ENCODE assay signal across 23 mouse cellular contexts in the genomic region with DNA sequence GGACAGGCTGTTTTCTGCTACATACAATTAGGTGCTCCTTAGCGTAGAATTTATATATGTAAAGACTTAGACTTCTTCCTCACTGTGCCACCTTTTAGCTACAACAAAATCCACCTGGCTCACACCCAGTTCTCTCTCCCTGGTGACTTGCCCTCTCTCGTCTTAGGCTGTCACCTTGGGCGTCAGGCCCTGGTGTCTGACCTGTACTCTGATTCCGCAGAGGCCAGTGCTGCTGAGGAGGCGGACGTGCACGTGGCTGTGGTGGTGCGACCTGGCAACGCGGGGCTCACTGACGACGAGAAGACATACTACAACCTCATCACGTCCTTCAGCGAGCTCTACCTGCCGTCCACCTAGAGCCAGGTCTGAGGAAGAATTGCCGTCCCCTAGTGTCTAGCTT. TPM values are rescaled to one million over a fixed set of nuclear protein-coding genes. Genes with fewer than 3 reads are reported as not detected.
DNase-seq lines count a peak whose midpoint lies in the region; ATAC-seq and TF ChIP-seq lines count a peak whose summit lies in the region.
"Had no signal": no experiment of that assay in that cellular context is flagged by ENCODE, and none has a peak within 500 bp of the region (broad histone marks: within the 10 kb centered on the region; RNA-seq: fewer than 3 reads in every experiment).

No protein-coding gene starts in this region.

- H3K9ac ChIP-seq in midbrain, embryonic 11.5 days (ENCODE audit: low read length): no peak overlapping the region
- H3K9ac ChIP-seq in midbrain, postnatal 0 days (replicated peaks; ENCODE audit: low read length, poor library complexity, severe bottlenecking): no peak overlapping the region
- no peak overlapping the region for H3K9ac ChIP-seq in stomach, embryonic 16.5 days (ENCODE audit: low read length)
- H3K9ac ChIP-seq: embryonic facial prominence, embryonic 12.5 days; forebrain, embryonic 13.5 days; forebrain, embryonic 15.5 days; forebrain, postnatal 0 days had no signal

- H3K27ac ChIP-seq in midbrain, embryonic 11.5 days (ENCODE audit: low read depth, low read length): no peak overlapping the region
- no peak overlapping the region for H3K27ac ChIP-seq in midbrain, postnatal 0 days (ENCODE audit: low read depth, low read length)
- H3K27ac ChIP-seq in stomach, embryonic 16.5 days (ENCODE audit: low read length): peak overlapping the region; percentile 23; the same call in 1 of the 2 replicates
- H3K27ac ChIP-seq: embryonic facial prominence, embryonic 10.5 days; embryonic facial prominence, embryonic 12.5 days; forebrain, embryonic 13.5 days; forebrain, embryonic 15.5 days had no signal

- H3K4me1 ChIP-seq in midbrain, embryonic 11.5 days (ENCODE audit: control insufficient read depth, insufficient read depth, low read length): no peaks in the 10 kb centered on the region
- H3K4me1 ChIP-seq in midbrain, postnatal 0 days (ENCODE audit: insufficient read depth, low read length): no peaks in the 10 kb centered on the region
- H3K4me1 ChIP-seq in stomach, embryonic 16.5 days (ENCODE audit: control insufficient read depth, insufficient read depth, low read length): no peaks in the 10 kb centered on the region
- H3K4me1 ChIP-seq: embryonic facial prominence, embryonic 10.5 days; embryonic facial prominence, embryonic 12.5 days had no signal

- TF ChIP-seq CTCF in midbrain, postnatal 0 days (IDR thresholded peaks at IDR 0.05): no peak

- no peak overlapping the region for H3K4me3 ChIP-seq in midbrain, embryonic 11.5 days (ENCODE audit: low read depth, low read length)
- no peak overlapping the region for H3K4me3 ChIP-seq in midbrain, postnatal 0 days (ENCODE audit: low read depth, low read length)
- H3K4me3 ChIP-seq in stomach, embryonic 16.5 days (replicated peaks; ENCODE audit: low read length): no peak overlapping the region
- H3K4me3 ChIP-seq: embryonic facial prominence, embryonic 10.5 days; embryonic facial prominence, embryonic 12.5 days; forebrain, embryonic 13.5 days; forebrain, embryonic 15.5 days had no signal

- ATAC-seq in midbrain, embryonic 11.5 days (ENCODE audit: low FRiP score): no peak
- ATAC-seq in midbrain, postnatal 0 days (ENCODE audit: low FRiP score): no peak
- no peak for ATAC-seq in stomach, embryonic 16.5 days (ENCODE audit: insufficient read depth, low FRiP score)
- ATAC-seq: CD4-positive, CD25-positive, alpha-beta regulatory T cell, adult 4 months; forebrain, embryonic 13.5 days; forebrain, embryonic 15.5 days; forebrain, postnatal 0 days; Patski had no signal

- H3K9me3 ChIP-seq in midbrain, embryonic 11.5 days (ENCODE audit: control insufficient read depth, low read length): no peaks in the 10 kb centered on the region
- H3K9me3 ChIP-seq in midbrain, postnatal 0 days (ENCODE audit: low read length): no peaks in the 10 kb centered on the region
- H3K9me3 ChIP-seq in stomach, embryonic 16.5 days (replicated peaks; ENCODE audit: control insufficient read depth, low read length): no peaks in the 10 kb centered on the region
- H3K9me3 ChIP-seq: embryonic facial prominence, embryonic 10.5 days; embryonic facial prominence, embryonic 12.5 days; forebrain, embryonic 13.5 days; forebrain, embryonic 15.5 days; G1E had no signal

- no peak overlapping the region for H3K4me2 ChIP-seq in midbrain, embryonic 11.5 days
- H3K4me2 ChIP-seq in midbrain, postnatal 0 days (ENCODE audit: low read depth, low read length, poor library complexity, severe bottlenecking): no peak overlapping the region
- no peak overlapping the region for H3K4me2 ChIP-seq in stomach, embryonic 16.5 days (ENCODE audit: low read depth, low read length)
- H3K4me2 ChIP-seq: embryonic facial prominence, embryonic 12.5 days; forebrain, embryonic 13.5 days; forebrain, embryonic 15.5 days had no signal

- DNase-seq in adrenal gland, postnatal 10 days: peak; percentile 57
- DNase-seq in adrenal gland, adult 2 months: no peak
- DNase-seq in midbrain, embryonic 11.5 days (ENCODE audit: low spot score, missing footprints): peak; percentile 56
- DNase-seq in midbrain, postnatal 0 days (ENCODE audit: low spot score): no peak
- no peak for DNase-seq in T-cell, adult 2 months (ENCODE audit: low spot score)
- DNase-seq in frontal cortex, postnatal 36 days (ENCODE audit: low spot score in 2 of 2): no peak
- DNase-seq: adrenal gland, adult 8-10 months; B cell, adult 2 months; cerebellum, adult 11-12 months; cerebellum, adult 2 months; cerebellum, adult 9-10 months; cerebellum, postnatal 10 days; cerebellum, postnatal 25 days; forebrain, postnatal 0 days had no signal

- H3K27me3 ChIP-seq in midbrain, embryonic 11.5 days (ENCODE audit: control insufficient read depth, insufficient read depth, low read length): no peaks in the 10 kb centered on the region
- H3K27me3 ChIP-seq in midbrain, postnatal 0 days (ENCODE audit: insufficient read depth, low read length): no peaks in the 10 kb centered on the region
- H3K27me3 ChIP-seq in stomach, embryonic 16.5 days (ENCODE audit: control insufficient read depth, insufficient read depth, low read length): no peaks in the 10 kb centered on the region
- H3K27me3 ChIP-seq: CH12.LX; embryonic facial prominence, embryonic 12.5 days; forebrain, embryonic 13.5 days; forebrain, embryonic 15.5 days; Patski had no signal

- H3K36me3 ChIP-seq in midbrain, embryonic 11.5 days (ENCODE audit: control insufficient read depth, insufficient read depth, low read length): peaks cover 5% of the 10 kb centered on the region; the same call in 1 of the 2 replicates
- H3K36me3 ChIP-seq in midbrain, postnatal 0 days (ENCODE audit: insufficient read depth, low read length): peaks cover 36% of the 10 kb centered on the region
- H3K36me3 ChIP-seq in stomach, embryonic 16.5 days (ENCODE audit: control insufficient read depth, insufficient read depth, low read length): peaks cover 13% of the 10 kb centered on the region; the same call in 1 of the 2 replicates

- 95% methylated on average over 16 of the region's 16 CpGs for WGBS in midbrain, embryonic 11.5 days
- 92% methylated on average over 16 of the region's 16 CpGs for WGBS in midbrain, postnatal 0 days
- 90% methylated on average over 16 of the region's 16 CpGs for WGBS in stomach, embryonic 16.5 days

RNA-seq across cellular contexts. Expression of gene Enoph1, which starts 27.8 kb away (rescaled TPM):
- total RNA-seq in adrenal gland, postnatal 10 days (2021): 10 to 100 TPM; 23.2 to 29.4 TPM
- total RNA-seq in adrenal gland, adult 2 months (2021): 10 to 100 TPM; 26.5 to 35.8 TPM
- 54.3 and 58.6 TPM in 2 replicates for polyA plus RNA-seq in adrenal gland, adult 2 months (2012; rRNA removed)
- 43.2 and 44.5 TPM in 2 replicates for polyA plus RNA-seq in midbrain, embryonic 11.5 days (2014; fragmentation: Nextera tagmentation; extraction: Ambion mirVana)
- 50.0 and 54.7 TPM in 2 replicates for total RNA-seq in midbrain, postnatal 0 days (2014; rRNA removed)
- 55.0 and 56.3 TPM in 2 replicates for polyA plus RNA-seq in midbrain, postnatal 0 days (2015; fragmentation: Nextera tagmentation; extraction: Ambion mirVana)
- polyA plus RNA-seq in stomach, embryonic 16.5 days (2015; fragmentation: Nextera tagmentation; extraction: Ambion mirVana): 42.2 and 48.3 TPM in 2 replicates

RNA-seq across cellular contexts. Expression of gene Hnrnpdl, which starts 28.1 kb away (rescaled TPM):
- total RNA-seq in adrenal gland, postnatal 10 days (2021): 100 to 1,000 TPM in 1 of 2 experiments, 10 to 100 TPM in 1; 96.1 to 145 TPM
- 100 to 1,000 TPM; 100 to 114 TPM for total RNA-seq in adrenal gland, adult 2 months (2021)
- polyA plus RNA-seq in adrenal gland, adult 2 months (2012; rRNA removed): 70.4 and 79.3 TPM in 2 replicates
- polyA plus RNA-seq in midbrain, embryonic 11.5 days (2014; fragmentation: Nextera tagmentation; extraction: Ambion mirVana): 289 and 297 TPM in 2 replicates
- 145 and 171 TPM in 2 replicates for total RNA-seq in midbrain, postnatal 0 days (2014; rRNA removed)
- 203 and 214 TPM in 2 replicates for polyA plus RNA-seq in midbrain, postnatal 0 days (2015; fragmentation: Nextera tagmentation; extraction: Ambion mirVana)
- 120 and 123 TPM in 2 replicates for polyA plus RNA-seq in stomach, embryonic 16.5 days (2015; fragmentation: Nextera tagmentation; extraction: Ambion mirVana)

Comparison
In these comparisons a context has a peak if more than half of its experiments do, and no peak if none do; other contexts are left out.
1. DNase-seq: peak in adrenal gland, postnatal 10 days (single experiment) and midbrain, embryonic 11.5 days (single experiment); none in adrenal gland, adult 2 months (single experiment), midbrain, postnatal 0 days (single experiment), T-cell, adult 2 months (single experiment) and frontal cortex, postnatal 36 days (0 of 2).